Mouse (Mus musculus): ENCODE results near the gene Txk.
A peak's percentile ranks its signal among the peaks of the same experiment; 100 is the strongest.

The Txk gene

GRCm38 (mm10) chr5:72752585-72752984 lies at the start of gene Txk:
Txk (minus strand) TSS chr5:72752777.
- DNase-seq (ENCODE audit: low read depth) = no peak

GRCm38 (mm10) chr5:72798563-72798962 lies 46.0 kb upstream of the Txk start:
- no peak for DNase-seq (ENCODE audit: low read depth)

GRCm38 (mm10) chr5:72796186-72796613 lies 43.6 kb upstream of the Txk start:
- no peak for DNase-seq (ENCODE audit: low read depth)

GRCm38 (mm10) chr5:72793309-72793850 lies 40.8 kb upstream of the Txk start:
- DNase-seq (ENCODE audit: low read depth) = no peak

GRCm38 (mm10) chr5:72791789-72792188 lies 39.2 kb upstream of the Txk start:
- DNase-seq (ENCODE audit: low read depth) = no peak

- no peak for DNase-seq (ENCODE audit: low read depth)
Observed at GRCm38 (mm10) chr5:72791386-72791785, 38.8 kb upstream of the Txk start.

GRCm38 (mm10) chr5:72785451-72785850 lies 32.9 kb upstream of the Txk start:
- DNase-seq (ENCODE audit: low read depth) = no peak

- DNase-seq (ENCODE audit: low read depth) = no peak
Observed at GRCm38 (mm10) chr5:72784719-72785118, 32.1 kb upstream of the Txk start.

- no peak for DNase-seq (ENCODE audit: low read depth)
Observed at GRCm38 (mm10) chr5:72783957-72784356, 31.4 kb upstream of the Txk start.

GRCm38 (mm10) chr5:72783123-72783522 lies 30.5 kb upstream of the Txk start:
- no peak for DNase-seq (ENCODE audit: low read depth)

GRCm38 (mm10) chr5:72781776-72782175 lies 29.2 kb upstream of the Txk start:
- no peak for DNase-seq (ENCODE audit: low read depth)

- no peak for DNase-seq (ENCODE audit: low read depth)
Observed at GRCm38 (mm10) chr5:72776595-72776994, 24.0 kb upstream of the Txk start.

GRCm38 (mm10) chr5:72776127-72776526 lies 23.6 kb upstream of the Txk start:
- DNase-seq (ENCODE audit: low read depth) = no peak

GRCm38 (mm10) chr5:72769841-72770240 lies 17.3 kb upstream of the Txk start:
- DNase-seq (ENCODE audit: low read depth) = no peak

GRCm38 (mm10) chr5:72763546-72763945 lies 11.0 kb upstream of the Txk start:
- no peak for DNase-seq (ENCODE audit: low read depth)

- DNase-seq (ENCODE audit: low read depth) = no peak
Observed at GRCm38 (mm10) chr5:72763025-72763424, 10.4 kb upstream of the Txk start.

GRCm38 (mm10) chr5:72761758-72762157 lies 9.2 kb upstream of the Txk start:
- DNase-seq (ENCODE audit: low read depth) = no peak

- DNase-seq (ENCODE audit: low read depth) = no peak
Observed at GRCm38 (mm10) chr5:72761237-72761636, 8.7 kb upstream of the Txk start.

GRCm38 (mm10) chr5:72758925-72759924 lies 6.6 kb upstream of the Txk start:
- DNase-seq (ENCODE audit: low read depth) = peak; percentile 40

GRCm38 (mm10) chr5:72757155-72757773 lies 4.7 kb upstream of the Txk start:
- no peak for DNase-seq (ENCODE audit: low read depth)

- no peak for DNase-seq (ENCODE audit: low read depth)
Observed at GRCm38 (mm10) chr5:72755941-72756340, 3.4 kb upstream of the Txk start.

GRCm38 (mm10) chr5:72755035-72755434 lies 2.5 kb upstream of the Txk start:
- no peak for DNase-seq (ENCODE audit: low read depth)
